Mouse (Mus musculus): ENCODE results near the gene Patl2. TPM values are rescaled to one million over a fixed set of nuclear protein-coding genes. Genes with fewer than 3 reads are reported as not detected.

The Patl2 gene
- total and polyA plus RNA-seq, 3 experiments: 0.58 to 0.84 TPM; not detected in 1

DNA sequence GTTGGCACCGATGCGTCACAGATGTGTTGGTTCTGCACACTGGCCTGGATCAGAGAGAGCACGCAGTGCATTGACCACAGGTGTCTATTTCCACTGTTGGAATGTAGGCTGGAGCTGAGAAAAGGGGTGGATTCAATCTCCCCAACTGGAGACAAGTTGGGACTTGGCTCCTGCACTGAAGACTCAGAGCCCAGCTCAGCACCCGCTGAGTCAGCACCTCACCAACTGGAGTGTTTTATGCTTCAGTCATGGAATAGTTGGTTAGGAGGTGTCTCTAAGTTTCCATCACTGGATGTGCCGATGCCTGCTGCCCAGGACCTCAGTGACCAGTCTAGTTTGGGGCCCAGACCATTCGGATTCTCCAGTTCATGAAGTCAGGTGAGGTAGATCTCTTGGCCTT is 44.4 kb upstream of the Patl2 start (continued):
- no peak for TF ChIP-seq GABPA (IDR thresholded peaks at IDR 0.05; ENCODE audit: low read depth, low read length)
- no peak for TF ChIP-seq NRF1 (IDR thresholded peaks at IDR 0.05; ENCODE audit: insufficient read depth, low read depth, low read length, poor library complexity, severe bottlenecking)

DNA sequence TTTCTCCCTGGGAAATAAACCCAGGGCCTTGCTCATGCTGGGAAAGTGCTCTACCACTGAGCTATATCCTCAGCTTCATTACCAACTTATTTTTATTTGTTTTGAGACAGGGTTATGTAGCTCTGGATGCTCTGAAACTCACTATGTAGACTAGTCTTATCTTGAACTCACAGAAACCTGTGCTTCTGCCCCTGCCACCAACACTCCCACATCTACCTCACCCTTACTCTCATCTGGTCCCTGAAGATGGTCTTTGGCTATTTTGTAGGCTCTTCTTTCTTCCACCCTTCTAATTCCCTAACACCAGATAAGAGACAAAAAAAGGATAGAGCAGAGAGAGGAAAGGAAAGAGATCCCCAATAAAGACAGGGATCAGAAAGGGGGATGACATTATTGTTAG is 37.7 kb upstream of the Patl2 start:
- Histone ChIP-seq H3K27me3 (ENCODE audit: control insufficient read depth in 1 of 2, insufficient read depth in 2 of 2, low read length in 2 of 2) (no peaks in the 10 kb centered on the region), H3K36me3 (ENCODE audit: control insufficient read depth in 1 of 2, insufficient read depth in 2 of 2, low read length in 2 of 2) (peaks cover 0 to 25% of the 10 kb centered on the region in 2 experiments; a peak in 2 of 4 replicates), H3K9ac (ENCODE audit: control insufficient read depth, low read depth, low read length, poor library complexity, severe bottlenecking) (no peak overlapping the region), H3K4me3 (ENCODE audit: control insufficient read depth in 1 of 2, insufficient read depth in 1 of 2, low read depth in 2 of 2, low read length in 2 of 2) (no peak overlapping the region), H3K4me1 (ENCODE audit: control insufficient read depth in 1 of 2, insufficient read depth in 2 of 2, low read length in 2 of 2) (peaks cover 14 to 23% of the 10 kb centered on the region in 2 experiments), H3K79me2 (ENCODE audit: control insufficient read depth, insufficient read depth, low read length, poor library complexity) (no peaks in the 10 kb centered on the region), H3K9me3 (replicated peaks; ENCODE audit: insufficient read depth, low read length) (no peaks in the 10 kb centered on the region), H3K27ac (ENCODE audit: control insufficient read depth, low read depth, low read length) (no peak overlapping the region)
- TF ChIP-seq TAL1 (IDR thresholded peaks at IDR 0.05; ENCODE audit: low read length) (peak; percentile 42), BHLHE40 (IDR thresholded peaks at IDR 0.05; ENCODE audit: borderline replicate concordance, low read depth, low read length) (no peak)
- DNase-seq (ENCODE audit: low read depth, low spot score): no peak

DNA sequence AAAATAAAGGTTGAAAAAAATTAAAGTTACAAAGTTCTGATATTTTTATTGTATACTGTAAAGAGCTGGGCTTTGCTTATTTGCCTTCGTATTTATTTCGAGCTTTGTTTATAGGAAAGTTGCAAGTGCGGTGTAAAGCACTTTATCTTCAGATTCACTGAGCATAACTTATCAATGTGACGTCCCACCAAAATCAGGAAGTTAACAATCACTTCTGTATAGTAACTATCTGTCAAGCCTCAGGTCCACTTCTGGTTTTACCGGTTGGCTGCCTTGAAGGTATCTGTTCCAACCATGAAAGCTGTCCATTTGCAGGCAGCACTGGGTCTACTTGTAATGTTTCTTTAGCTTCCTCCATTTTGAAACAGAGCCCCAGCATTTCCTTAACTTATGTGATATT is 36.3 kb upstream of the Patl2 start:
- Histone ChIP-seq H3K27ac (ENCODE audit: control insufficient read depth, low read depth, low read length) (peak overlapping the region; percentile 73), H3K4me1 (ENCODE audit: control insufficient read depth in 1 of 2, insufficient read depth in 2 of 2, low read length in 2 of 2) (peaks cover 18 to 32% of the 10 kb centered on the region in 2 experiments), H3K9me3 (replicated peaks; ENCODE audit: insufficient read depth, low read length) (no peaks in the 10 kb centered on the region), H3K9ac (ENCODE audit: control insufficient read depth, low read depth, low read length, poor library complexity, severe bottlenecking) (no peak overlapping the region), H3K27me3 (ENCODE audit: control insufficient read depth in 1 of 2, insufficient read depth in 2 of 2, low read length in 2 of 2) (no peaks in the 10 kb centered on the region), H3K79me2 (ENCODE audit: control insufficient read depth, insufficient read depth, low read length, poor library complexity) (no peaks in the 10 kb centered on the region), H3K36me3 (ENCODE audit: control insufficient read depth in 1 of 2, insufficient read depth in 2 of 2, low read length in 2 of 2) (peaks cover 0 to 32% of the 10 kb centered on the region in 2 experiments; a peak in 2 of 4 replicates), H3K4me3 (ENCODE audit: control insufficient read depth in 1 of 2, insufficient read depth in 1 of 2, low read depth in 2 of 2, low read length in 2 of 2) (peak overlapping the region in 1 of 2 experiments; percentile 24; a peak in 2 of 4 replicates)
- peak; percentile 78 for DNase-seq (ENCODE audit: low read depth, low spot score)
- TF ChIP-seq HCFC1 (IDR thresholded peaks at IDR 0.05; ENCODE audit: low read depth, low read length): peak; percentile 51
- 0 out of 2 replicates have a peak, but pooled peaks have one; percentile 1 for TF ChIP-seq ZC3H11A (IDR thresholded peaks at IDR 0.05; ENCODE audit: low read depth, low read length)
- peak; percentile 35; the same call in 1 of the 2 replicates for TF ChIP-seq ELF1 (IDR thresholded peaks at IDR 0.05; ENCODE audit: low read depth, low read length)
- TF ChIP-seq MAX (IDR thresholded peaks at IDR 0.05; ENCODE audit: low read length): no peak; the same call in 1 of the 2 replicates
- peak; percentile 74 for TF ChIP-seq ETS1 (IDR thresholded peaks at IDR 0.05; ENCODE audit: low read depth, low read length)
- TF ChIP-seq MYB (IDR thresholded peaks at IDR 0.05; ENCODE audit: low read depth, low read length): peak; percentile 57; the same call in 1 of the 2 replicates
- peak; percentile 85 to 86; a peak in 3 of 4 replicates for TF ChIP-seq EP300 (IDR thresholded peaks at IDR 0.05; ENCODE audit: low read depth in 1 of 2, low read length in 2 of 2)
- no peak for TF ChIP-seq JUND (IDR thresholded peaks at IDR 0.05; ENCODE audit: low read depth, low read length)
- TF ChIP-seq SIN3A (IDR thresholded peaks at IDR 0.05; ENCODE audit: low read length): peak; percentile 69
- no peak for TF ChIP-seq RAD21 (IDR thresholded peaks at IDR 0.05; ENCODE audit: low read depth, low read length)
- peak; percentile 87 for TF ChIP-seq GATA1 (IDR thresholded peaks at IDR 0.05; ENCODE audit: low read depth, low read length)
- TF ChIP-seq ZKSCAN1 (IDR thresholded peaks at IDR 0.05; ENCODE audit: low read depth, low read length): no peak
- no peak for TF ChIP-seq CTCF (IDR thresholded peaks at IDR 0.05 in 2 of 3, conservative IDR thresholded peaks at IDR 0.05 in 1 of 3; ENCODE audit: control insufficient read depth in 1 of 3, insufficient read depth in 1 of 3, low read depth in 2 of 3, low read length in 3 of 3, poor library complexity in 1 of 3, severe bottlenecking in 1 of 3)
- TF ChIP-seq SMC3 (IDR thresholded peaks at IDR 0.05; ENCODE audit: low read depth, low read length): no peak
- TF ChIP-seq CHD2 (IDR thresholded peaks at IDR 0.05; ENCODE audit: low read length): no peak
- peak; percentile 81 for TF ChIP-seq TCF12 (IDR thresholded peaks at IDR 0.05; ENCODE audit: low read depth, low read length)
- peak; percentile 52; the same call in 1 of the 2 replicates for TF ChIP-seq MAFK (IDR thresholded peaks at IDR 0.05; ENCODE audit: borderline replicate concordance, low read depth, low read length)
- no peak for TF ChIP-seq MAZ (IDR thresholded peaks at IDR 0.05; ENCODE audit: low read depth, low read length)
- TF ChIP-seq MEF2A (IDR thresholded peaks at IDR 0.05; ENCODE audit: extremely low read depth, insufficient replicate concordance, low read depth, low read length, poor library complexity, severe bottlenecking): no peak
- TF ChIP-seq NELFE (IDR thresholded peaks at IDR 0.05; ENCODE audit: low read depth, low read length): no peak
- peak; percentile 46; the same call in 1 of the 2 replicates for TF ChIP-seq BHLHE40 (IDR thresholded peaks at IDR 0.05; ENCODE audit: borderline replicate concordance, low read depth, low read length)
- TF ChIP-seq USF2 (IDR thresholded peaks at IDR 0.05; ENCODE audit: borderline replicate concordance in 1 of 2, insufficient read depth in 1 of 2, low read depth in 1 of 2, low read length in 2 of 2): no peak
- TF ChIP-seq MYC (IDR thresholded peaks at IDR 0.05; ENCODE audit: low read depth, low read length): no peak
- TF ChIP-seq GABPA (IDR thresholded peaks at IDR 0.05; ENCODE audit: low read depth, low read length): no peak
- TF ChIP-seq ZMIZ1 (IDR thresholded peaks at IDR 0.05; ENCODE audit: low read depth, low read length): no peak
- no peak for TF ChIP-seq NRF1 (IDR thresholded peaks at IDR 0.05; ENCODE audit: insufficient read depth, low read depth, low read length, poor library complexity, severe bottlenecking)
- no peak for TF ChIP-seq POLR2AphosphoS2 (IDR thresholded peaks at IDR 0.05; ENCODE audit: low read length)
